Mouse (Mus musculus) midbrain, embryonic 13.5 days (tissue): ENCODE measurements around the gene Ppp1cb. TPM values are rescaled to one million over a fixed set of nuclear protein-coding genes. Genes with fewer than 3 reads are reported as not detected.
"Not testable (repeated sequence)": the region's sequence is repeated elsewhere in the genome, so short reads cannot be mapped to it uniquely, and the experiment has no call there.

Source experiments
- ATAC-seq: fragments of 200-750 bp; cut with Nextera tagmentation; 2 replicates; pipeline ENCODE4 v1.8.0; 2017; ENCODE audit warnings: mild to moderate bottlenecking, moderate TSS enrichment, moderate library complexity
- H3K27ac ChIP-seq: fragments of 300-500 bp; sonication (generic); 2 replicates; pipeline ENCODE4 v1.5.1; 2015; ENCODE audit warnings: inconsistent platforms, mild to moderate bottlenecking, moderate library complexity
- H3K27me3 ChIP-seq: fragments of 300-500 bp; sonication (generic); 2 replicates; pipeline ENCODE4 v1.6.1; 2015; ENCODE audit warnings: mild to moderate bottlenecking, inconsistent platforms
- H3K36me3 ChIP-seq: fragments of 300-500 bp; sonication (generic); 2 replicates; pipeline ENCODE4 v1.6.1; 2015; ENCODE audit warnings: mild to moderate bottlenecking, inconsistent platforms
- H3K4me1 ChIP-seq: fragments of 300-500 bp; sonication (generic); replicated peaks from 2 replicates; pipeline ENCODE4 v1.6.1; 2015; ENCODE audit warnings: inconsistent platforms
- H3K4me2 ChIP-seq: fragments of 300-500 bp; sonication (generic); replicated peaks from 2 replicates; pipeline ENCODE4 v1.6.1; 2015; ENCODE audit warnings: moderate library complexity, mild to moderate bottlenecking, inconsistent platforms
- H3K4me3 ChIP-seq: fragments of 300-500 bp; sonication (generic); replicated peaks from 2 replicates; pipeline ENCODE4 v1.5.1; 2015; ENCODE audit warnings: mild to moderate bottlenecking, inconsistent platforms
- H3K9ac ChIP-seq: fragments of 300-500 bp; sonication (generic); replicated peaks from 2 replicates; pipeline ENCODE4 v1.6.1; 2015; ENCODE audit warnings: mild to moderate bottlenecking, inconsistent platforms
- H3K9me3 ChIP-seq: fragments of 300-500 bp; sonication (generic); 2 replicates; pipeline ENCODE4 v1.6.1; 2016; ENCODE audit warnings: mild to moderate bottlenecking, inconsistent platforms
- WGBS: fragments of 180-500 bp; shearing (Covaris S2); methylation state at CpG from one replicate; pipeline ENCODE4 v1.1.7; 2015; 5-methylcytosine and 5-hydroxymethylcytosine counted together
- polyA plus RNA-seq: library from polyadenylated mRNA; unstranded; fragments of >200 nt; fragmentation: Nextera tagmentation; extraction: Ambion mirVana; gene quantifications from 2 replicates; pipeline ENCODE4 v1.2.1, GENCODE M21; 2015

Ppp1cb gene
- polyA plus RNA-seq, 1 experiment from 2014 or later: 209 TPM

DNA sequence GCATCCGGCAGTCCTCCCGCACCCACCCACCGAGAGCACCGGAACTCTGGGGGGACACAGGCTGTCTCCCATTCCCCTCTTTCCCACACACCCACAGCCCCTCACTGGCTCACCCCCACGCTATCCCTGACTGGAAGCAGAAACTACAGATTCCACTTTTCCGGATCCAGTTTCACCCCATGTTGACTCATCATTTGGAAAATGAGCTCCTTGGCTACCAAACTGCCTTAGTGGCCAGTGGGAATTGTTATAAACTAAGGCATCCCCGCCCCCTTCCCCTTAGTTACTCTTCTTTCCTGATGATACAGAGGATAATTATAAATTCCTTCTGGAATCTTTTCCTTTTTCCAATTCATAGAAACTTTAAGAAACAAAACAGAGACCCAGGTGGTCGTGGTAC is 34.2 kb upstream of the Ppp1cb start:
- Histone ChIP-seq H3K4me2 (no peak overlapping the region), H3K36me3 (no peaks in the 10 kb centered on the region), H3K9ac (no peak overlapping the region), H3K27me3 (peaks cover 3% of the 10 kb centered on the region; the same call in 1 of the 2 replicates), H3K9me3 (no peaks in the 10 kb centered on the region), H3K4me3 (no peak overlapping the region), H3K27ac (no peak overlapping the region), H3K4me1 (peaks cover 13% of the 10 kb centered on the region; the same call in 1 of the 2 replicates)
- 92% methylated on average over 8 of the region's 8 CpGs for WGBS
- no peak for ATAC-seq

DNA sequence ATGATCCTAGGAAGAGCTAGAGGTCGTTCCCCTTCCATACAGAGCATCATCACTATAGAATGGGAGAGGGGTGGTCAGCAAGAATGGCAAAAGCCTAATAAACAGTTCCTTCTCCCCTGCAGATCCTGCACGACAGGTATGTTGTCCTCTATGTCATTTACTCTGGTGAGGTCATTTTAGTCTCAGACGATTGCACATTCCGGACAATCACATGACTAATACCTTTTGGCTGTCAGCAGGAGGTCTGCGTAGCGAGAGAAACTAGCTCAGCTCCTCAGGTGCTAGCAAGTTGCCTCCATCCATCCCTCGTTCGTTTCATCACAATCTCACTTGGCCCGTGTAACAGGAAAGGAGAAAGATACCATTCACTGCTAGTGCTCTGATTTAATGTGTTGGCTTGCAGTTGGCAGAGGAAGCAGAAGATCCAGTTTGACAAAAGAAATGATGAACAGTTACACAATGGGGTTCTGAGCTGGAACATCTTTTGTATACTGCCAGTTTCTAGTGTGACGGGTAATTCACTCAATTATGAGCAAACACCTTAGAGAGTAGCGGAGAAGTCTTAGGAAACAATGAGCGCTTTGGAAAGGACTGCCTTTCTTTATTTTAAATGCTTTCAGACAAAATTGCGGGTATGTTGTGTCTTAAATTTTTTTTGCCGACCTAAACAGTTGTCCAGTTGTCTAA is 33.0 kb upstream of the Ppp1cb start:
- Histone ChIP-seq H3K27ac (no peak overlapping the region), H3K9me3 (no peaks in the 10 kb centered on the region), H3K27me3 (peaks cover 3% of the 10 kb centered on the region; the same call in 1 of the 2 replicates), H3K4me1 (peaks cover 13% of the 10 kb centered on the region; the same call in 1 of the 2 replicates), H3K9ac (no peak overlapping the region), H3K4me2 (no peak overlapping the region), H3K4me3 (no peak overlapping the region), H3K36me3 (no peaks in the 10 kb centered on the region)
- 74% methylated on average over 14 of the region's 14 CpGs for WGBS
- ATAC-seq: no peak

DNA sequence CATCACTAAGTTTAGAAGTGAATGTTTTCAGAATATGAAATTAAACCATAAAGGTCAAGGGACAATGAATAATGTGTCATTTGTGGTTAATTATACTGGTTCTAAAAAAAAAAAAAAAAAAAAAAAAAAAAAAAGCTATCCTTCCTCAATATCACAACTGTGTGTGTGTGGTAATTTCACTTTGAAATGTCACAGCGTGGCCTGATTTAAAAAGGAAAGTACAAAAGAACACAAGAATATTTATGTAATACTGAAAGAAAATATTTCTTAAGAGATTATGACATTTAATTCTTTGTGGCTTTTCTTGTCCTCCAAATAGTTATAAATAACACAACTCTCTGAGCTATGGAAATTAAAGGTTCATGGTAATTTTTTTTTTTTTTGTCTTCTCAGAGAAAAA is 28.2 kb upstream of the Ppp1cb start:
- Histone ChIP-seq H3K4me3 (no peak overlapping the region), H3K9me3 (no peaks in the 10 kb centered on the region), H3K9ac (no peak overlapping the region), H3K4me1 (no peaks in the 10 kb centered on the region), H3K27ac (no peak overlapping the region), H3K36me3 (no peaks in the 10 kb centered on the region), H3K27me3 (no peaks in the 10 kb centered on the region), H3K4me2 (no peak overlapping the region)
- 90% methylated on average over 1 of the region's 1 CpGs for WGBS
- ATAC-seq: no peak

DNA sequence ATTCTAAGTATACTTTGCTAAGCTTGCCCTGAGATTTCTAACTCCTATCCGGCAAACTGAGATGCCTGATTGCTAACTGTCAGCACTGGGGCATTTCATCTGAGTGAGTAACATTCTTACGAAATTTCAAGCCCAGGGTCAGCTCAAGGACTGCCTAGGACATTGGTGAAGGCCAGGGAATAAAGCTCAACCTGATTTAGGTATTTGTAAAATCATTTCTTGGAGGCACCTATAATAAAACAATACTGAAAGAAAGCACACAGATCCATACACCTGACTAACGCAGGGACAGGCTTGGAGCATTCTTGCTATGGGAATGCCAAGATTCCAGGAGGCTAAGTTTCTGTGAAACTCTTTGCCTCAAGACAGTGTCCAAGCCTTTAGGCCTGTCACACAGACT is 24.3 kb upstream of the Ppp1cb start:
- 92% methylated on average over 3 of the region's 3 CpGs for WGBS
- not testable (repeated sequence) for H3K4me1 ChIP-seq, H3K4me2 ChIP-seq, ATAC-seq, H3K27me3 ChIP-seq, H3K9ac ChIP-seq, H3K27ac ChIP-seq, H3K9me3 ChIP-seq, H3K4me3 ChIP-seq, H3K36me3 ChIP-seq

- no peak overlapping the region for H3K4me2 ChIP-seq
- 88% methylated on average over 3 of the region's 3 CpGs for WGBS
- no peak for ATAC-seq
- H3K27me3 ChIP-seq: no peaks in the 10 kb centered on the region
- H3K4me3 ChIP-seq: no peak overlapping the region
- H3K27ac ChIP-seq: no peak overlapping the region
- H3K9me3 ChIP-seq: no peaks in the 10 kb centered on the region
- H3K9ac ChIP-seq: no peak overlapping the region
- H3K36me3 ChIP-seq: no peaks in the 10 kb centered on the region
- no peaks in the 10 kb centered on the region for H3K4me1 ChIP-seq
Measured at GRCm38 (mm10) chr5:32435612-32436011, 23.0 kb upstream of the Ppp1cb start.

DNA sequence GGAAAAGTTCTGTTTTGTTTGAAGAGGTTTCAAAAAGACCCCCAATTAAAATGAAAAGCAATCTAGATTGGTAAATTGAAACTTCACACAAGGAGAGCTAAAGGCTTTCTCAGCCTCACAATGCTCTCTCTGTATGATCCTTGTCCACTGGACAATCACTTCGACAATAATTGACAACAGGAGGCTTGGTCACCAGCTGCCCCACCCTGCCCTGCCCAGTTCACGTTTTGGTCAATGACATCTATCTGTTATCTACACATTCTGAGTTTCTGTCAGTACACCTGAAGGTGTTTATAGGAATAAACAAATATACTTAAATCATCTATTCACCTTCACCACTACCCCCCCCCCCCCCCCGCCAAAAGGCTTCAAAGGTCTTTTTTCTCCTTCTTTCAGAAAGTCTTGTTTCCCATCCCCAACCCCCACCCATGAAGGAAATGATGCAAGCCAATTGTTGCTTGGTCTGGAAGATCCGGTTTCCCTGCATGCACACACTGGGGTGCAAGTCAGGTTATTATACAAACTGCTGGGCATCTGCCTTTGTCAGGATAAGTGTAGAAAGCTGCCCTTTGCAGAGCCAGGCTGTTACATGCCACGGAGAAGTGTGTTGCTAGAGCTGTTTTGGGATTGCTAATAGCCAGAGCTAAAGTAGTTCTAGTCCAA is 20.6 kb upstream of the Ppp1cb start:
- ATAC-seq: no peak
- no peak overlapping the region for H3K4me3 ChIP-seq
- no peaks in the 10 kb centered on the region for H3K36me3 ChIP-seq
- no peaks in the 10 kb centered on the region for H3K27me3 ChIP-seq
- WGBS: 51% methylated on average over 5 of the region's 5 CpGs
- no peak overlapping the region for H3K27ac ChIP-seq
- no peak overlapping the region for H3K9ac ChIP-seq
- no peaks in the 10 kb centered on the region for H3K9me3 ChIP-seq
- no peak overlapping the region for H3K4me2 ChIP-seq
- H3K4me1 ChIP-seq: no peaks in the 10 kb centered on the region

GRCm38 (mm10) chr5:32438564-32438922 is 20.1 kb upstream of the Ppp1cb start:
- Histone ChIP-seq H3K27me3 (no peaks in the 10 kb centered on the region), H3K4me2 (no peak overlapping the region), H3K9me3 (no peaks in the 10 kb centered on the region), H3K9ac (no peak overlapping the region), H3K36me3 (no peaks in the 10 kb centered on the region), H3K4me1 (no peaks in the 10 kb centered on the region), H3K27ac (no peak overlapping the region), H3K4me3 (no peak overlapping the region)
- no peak for ATAC-seq
- WGBS: 72% methylated on average over 2 of the region's 2 CpGs

DNA sequence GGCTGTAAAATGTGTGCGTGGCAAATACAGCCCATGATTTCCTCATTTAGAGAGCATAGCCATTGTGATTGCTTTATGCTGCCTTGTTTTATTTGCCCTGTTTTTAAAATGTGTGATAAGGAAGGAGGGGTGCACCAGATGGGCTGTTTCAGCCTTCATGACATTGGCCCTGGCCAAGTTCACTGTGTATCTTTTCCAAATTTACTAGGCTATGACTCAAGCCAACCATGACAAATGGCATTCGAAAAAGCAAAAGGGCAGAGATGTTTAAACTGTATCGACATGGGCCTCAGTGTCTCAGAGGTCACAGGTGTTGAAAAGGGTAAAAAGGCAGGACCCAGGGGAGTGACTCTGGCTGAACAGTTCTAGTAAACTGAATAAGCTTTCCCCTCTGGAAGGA is 17.3 kb upstream of the Ppp1cb start:
- no peaks in the 10 kb centered on the region for H3K27me3 ChIP-seq
- H3K9ac ChIP-seq: no peak overlapping the region
- WGBS: 81% methylated on average over 3 of the region's 3 CpGs
- H3K27ac ChIP-seq: no peak overlapping the region
- no peak overlapping the region for H3K4me2 ChIP-seq
- H3K4me1 ChIP-seq: no peaks in the 10 kb centered on the region
- H3K4me3 ChIP-seq: no peak overlapping the region
- no peak for ATAC-seq
- no peaks in the 10 kb centered on the region for H3K36me3 ChIP-seq
- no peaks in the 10 kb centered on the region for H3K9me3 ChIP-seq

- whole genome bisulfite sequencing: 89% methylated on average over 4 of the region's 4 CpGs
- H3K36me3 ChIP-seq: no peaks in the 10 kb centered on the region
- no peaks in the 10 kb centered on the region for H3K27me3 ChIP-seq
- no peaks in the 10 kb centered on the region for H3K4me1 ChIP-seq
- H3K9me3 ChIP-seq: no peaks in the 10 kb centered on the region
- H3K4me2 ChIP-seq: no peak overlapping the region
- H3K4me3 ChIP-seq: no peak overlapping the region
- no peak overlapping the region for H3K27ac ChIP-seq
- no peak overlapping the region for H3K9ac ChIP-seq
- no peak for ATAC-seq
Measured at GRCm38 (mm10) chr5:32441992-32442575, 16.6 kb upstream of the Ppp1cb start.

DNA sequence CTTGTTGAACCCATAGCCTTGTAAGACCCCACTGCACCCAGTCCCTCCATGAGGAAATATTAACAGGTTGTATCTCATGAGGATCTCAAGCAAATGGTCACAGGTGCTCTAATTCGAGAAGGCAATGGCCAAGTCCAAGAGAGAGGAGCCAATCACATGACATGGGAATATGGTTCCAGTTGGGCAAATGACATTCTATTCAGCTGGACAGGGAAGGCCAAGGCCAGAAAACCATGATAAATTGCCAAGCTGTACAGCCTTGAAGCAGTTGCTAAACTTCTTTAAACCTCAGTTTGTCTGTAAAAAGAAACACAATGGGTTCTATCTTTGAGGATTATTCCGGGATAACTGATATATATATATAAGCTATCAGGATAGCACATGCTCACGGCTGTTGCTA is 14.7 kb upstream of the Ppp1cb start:
- 91% methylated on average over 3 of the region's 3 CpGs for WGBS

GRCm38 (mm10) chr5:32445287-32445921 is 13.2 kb upstream of the Ppp1cb start:
- H3K27ac ChIP-seq: no peak overlapping the region
- no peaks in the 10 kb centered on the region for H3K4me1 ChIP-seq
- no peaks in the 10 kb centered on the region for H3K9me3 ChIP-seq
- no peaks in the 10 kb centered on the region for H3K27me3 ChIP-seq
- no peaks in the 10 kb centered on the region for H3K36me3 ChIP-seq
- H3K9ac ChIP-seq: no peak overlapping the region
- 53% methylated on average over 11 of the region's 11 CpGs for WGBS
- H3K4me3 ChIP-seq: no peak overlapping the region
- no peak for ATAC-seq
- no peak overlapping the region for H3K4me2 ChIP-seq

More for the DNA sequence above, 14.7 kb upstream of the Ppp1cb start:
- Histone ChIP-seq H3K4me2 (no peak overlapping the region), H3K4me3 (no peak overlapping the region), H3K27ac (no peak overlapping the region), H3K9ac (no peak overlapping the region), H3K4me1 (no peaks in the 10 kb centered on the region), H3K36me3 (no peaks in the 10 kb centered on the region), H3K27me3 (no peaks in the 10 kb centered on the region), H3K9me3 (no peaks in the 10 kb centered on the region)
- no peak for ATAC-seq

DNA sequence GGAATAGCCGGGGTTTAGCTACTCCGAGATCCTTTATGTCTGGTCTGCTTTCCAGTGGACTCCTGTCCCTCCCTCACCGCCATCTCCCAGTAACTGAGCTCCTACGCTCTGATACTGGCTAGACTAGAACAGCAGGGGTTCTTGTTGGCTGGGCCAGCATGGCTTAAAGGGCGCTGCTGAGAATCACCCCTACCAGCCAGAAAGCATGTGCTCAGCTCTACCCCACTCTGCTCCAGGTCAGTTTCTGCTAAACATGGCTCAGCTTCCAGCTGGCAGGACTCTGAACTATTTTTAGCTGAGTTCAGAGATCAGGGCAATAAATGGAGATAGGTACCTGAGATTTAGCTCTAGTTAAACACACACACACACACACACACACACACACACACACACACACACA is 12.2 kb upstream of the Ppp1cb start:
- Histone ChIP-seq H3K4me2 (no peak overlapping the region), H3K4me1 (no peaks in the 10 kb centered on the region), H3K27me3 (no peaks in the 10 kb centered on the region), H3K9ac (no peak overlapping the region), H3K4me3 (no peak overlapping the region), H3K27ac (no peak overlapping the region), H3K36me3 (no peaks in the 10 kb centered on the region), H3K9me3 (no peaks in the 10 kb centered on the region)
- no peak for ATAC-seq
- WGBS: 40% methylated on average over 5 of the region's 5 CpGs
